Mouse (Mus musculus): ENCODE data around the gene Dlg2.

DNA sequence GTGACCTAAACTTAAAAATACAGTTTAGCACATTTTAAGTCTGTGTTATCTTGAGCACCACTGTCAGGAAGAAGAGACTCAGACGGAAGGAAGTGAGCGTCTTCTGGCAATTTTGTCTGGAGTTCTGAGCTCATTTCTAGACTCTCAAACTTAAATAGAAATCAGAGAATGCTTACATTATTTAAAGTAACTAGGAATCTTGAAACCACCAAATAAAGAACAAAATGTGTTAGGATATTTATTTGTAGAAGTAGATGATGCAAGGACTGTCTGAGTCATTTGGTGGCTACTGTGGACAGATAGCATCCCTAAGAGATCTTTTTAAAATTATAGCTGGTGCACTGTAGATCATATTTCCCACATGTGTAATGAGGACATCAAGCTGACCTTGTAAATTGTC, 1557.8 kb downstream of the Dlg2 start:
- TF ChIP-seq CTCF (IDR thresholded peaks at IDR 0.05; ENCODE audit: low read depth, low read length) (no peak), POLR2A (IDR thresholded peaks at IDR 0.05; ENCODE audit: borderline replicate concordance, low read depth, low read length) (no peak)

Measured in bone marrow macrophage, adult 2 months (primary cell).